Mouse (Mus musculus) hindbrain, embryonic 14.5 days (tissue): ENCODE measurements around the gene Csrp1. TPM values are rescaled to one million over a fixed set of nuclear protein-coding genes. Genes with fewer than 3 reads are reported as not detected.

Experiments used
- ATAC-seq: fragments of 200-750 bp; cut with Nextera tagmentation; 2 replicates; pipeline ENCODE4 v1.8.0; 2017; ENCODE audit warnings: moderate number of reproducible peaks, mild to moderate bottlenecking, moderate TSS enrichment, moderate library complexity; ENCODE audit not compliant: low FRiP score
- DNase-seq: peaks from one replicate; pipeline ENCODE4 v3.0.0-alpha.2; 2015; ENCODE audit warnings: low spot score
- H3K27ac ChIP-seq: fragments of 300-500 bp; sonication (generic); 2 replicates; pipeline ENCODE4 v1.5.1; 2014; ENCODE audit warnings: mild to moderate bottlenecking, moderate library complexity
- H3K27me3 ChIP-seq: fragments of 300-500 bp; sonication (generic); 2 replicates; pipeline ENCODE4 v1.6.1; 2014; ENCODE audit warnings: mild to moderate bottlenecking, low read length, mixed read lengths; ENCODE audit not compliant: control insufficient read depth, insufficient read depth
- H3K36me3 ChIP-seq: fragments of 300-500 bp; sonication (generic); replicated peaks from 2 replicates; pipeline ENCODE4 v1.6.1; 2014; ENCODE audit not compliant: control insufficient read depth, insufficient read depth
- H3K4me1 ChIP-seq: fragments of 300-500 bp; sonication (generic); replicated peaks from 2 replicates; pipeline ENCODE4 v1.6.1; 2014; ENCODE audit warnings: antibody characterized with exemption, low read length, mixed read lengths; ENCODE audit not compliant: control insufficient read depth, insufficient read depth
- H3K4me2 ChIP-seq: fragments of 300-500 bp; sonication (generic); replicated peaks from 2 replicates; pipeline ENCODE4 v1.6.1; 2014; ENCODE audit warnings: mild to moderate bottlenecking, moderate library complexity
- H3K4me3 ChIP-seq: fragments of 300-500 bp; sonication (generic); replicated peaks from 2 replicates; pipeline ENCODE4 v1.5.1; 2014; ENCODE audit warnings: mild to moderate bottlenecking, low read length
- H3K9ac ChIP-seq: fragments of 300-500 bp; sonication (generic); 2 replicates; pipeline ENCODE4 v1.6.1; 2014
- H3K9me3 ChIP-seq: fragments of 300-500 bp; sonication (generic); 2 replicates; pipeline ENCODE4 v1.6.1; 2016; ENCODE audit warnings: low read length; ENCODE audit not compliant: control insufficient read depth
- WGBS: fragments of 180-500 bp; shearing (Covaris S2); extraction: QIAGEN DNeasy Blood & Tissue Kit; methylation state at CpG from one replicate; pipeline ENCODE4 v1.1.7; 2014; 5-methylcytosine and 5-hydroxymethylcytosine counted together
- polyA plus RNA-seq: library from polyadenylated mRNA; unstranded; fragments of >200 nt; fragmentation: Nextera tagmentation; extraction: Ambion mirVana; gene quantifications from 2 replicates; pipeline ENCODE4 v1.2.1, GENCODE M21; 2014

Gene Csrp1
- polyA plus RNA-seq, 1 experiment from 2014 or later: 21.7 TPM

DNA sequence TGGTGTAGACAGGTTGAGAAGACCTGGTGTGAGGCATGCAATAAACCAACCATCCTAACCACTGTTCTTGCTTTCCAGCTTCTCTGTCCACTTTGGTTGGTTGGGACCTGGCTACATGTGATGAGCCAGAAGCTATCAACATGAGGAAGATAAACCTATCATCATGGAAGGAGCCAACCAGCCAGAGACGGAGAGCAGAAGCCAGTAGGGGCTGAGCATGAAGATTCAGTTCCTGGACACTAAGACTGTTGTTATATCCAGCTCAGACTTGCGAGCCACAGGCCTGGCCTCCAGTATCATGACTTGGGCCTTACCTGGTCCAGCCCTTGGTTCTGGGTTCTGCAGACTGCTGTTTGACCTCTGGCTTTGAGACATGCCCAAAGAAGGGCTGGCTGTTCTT is 48.5 kb downstream of the Csrp1 start:
- Histone ChIP-seq H3K4me3 (no peak overlapping the region), H3K27me3 (peaks cover 7% of the 10 kb centered on the region; the same call in 1 of the 2 replicates), H3K4me1 (peaks cover 7% of the 10 kb centered on the region), H3K27ac (no peak overlapping the region), H3K4me2 (no peak overlapping the region), H3K9me3 (no peaks in the 10 kb centered on the region), H3K36me3 (no peaks in the 10 kb centered on the region), H3K9ac (no peak overlapping the region)
- 85% methylated on average over 2 of the region's 2 CpGs for WGBS
- ATAC-seq (no peak), DNase-seq (no peak)

DNA sequence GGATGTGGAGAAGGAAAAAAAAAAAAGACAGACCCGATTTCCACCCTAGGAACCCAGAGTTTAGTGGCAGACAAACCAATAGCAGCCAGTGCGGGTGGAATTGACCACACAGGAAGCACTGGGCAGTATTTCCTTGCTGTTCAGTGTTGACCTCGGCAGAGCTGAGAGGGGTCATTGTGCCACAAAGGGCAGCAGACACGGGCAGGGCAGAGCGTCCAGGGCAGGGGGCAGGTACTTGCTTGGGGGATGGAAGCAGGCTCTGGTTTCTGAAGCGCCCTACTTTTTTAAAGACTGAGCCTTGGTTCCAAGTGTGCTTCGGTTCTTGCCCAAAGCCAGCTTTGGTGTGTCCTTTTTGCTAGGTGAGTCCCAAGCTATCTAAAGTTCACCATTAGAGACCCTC is 50.4 kb downstream of the Csrp1 start:
- no peak overlapping the region for H3K27ac ChIP-seq
- no peak overlapping the region for H3K4me2 ChIP-seq
- 79% methylated on average over 7 of the region's 7 CpGs for WGBS
- ATAC-seq (no peak), DNase-seq (no peak)
- H3K9me3 ChIP-seq: no peaks in the 10 kb centered on the region
- peaks cover 3% of the 10 kb centered on the region; the same call in 1 of the 2 replicates for H3K27me3 ChIP-seq
- H3K4me3 ChIP-seq: no peak overlapping the region
- peaks cover 7% of the 10 kb centered on the region for H3K4me1 ChIP-seq
- H3K36me3 ChIP-seq: no peaks in the 10 kb centered on the region
- H3K9ac ChIP-seq: no peak overlapping the region

DNA sequence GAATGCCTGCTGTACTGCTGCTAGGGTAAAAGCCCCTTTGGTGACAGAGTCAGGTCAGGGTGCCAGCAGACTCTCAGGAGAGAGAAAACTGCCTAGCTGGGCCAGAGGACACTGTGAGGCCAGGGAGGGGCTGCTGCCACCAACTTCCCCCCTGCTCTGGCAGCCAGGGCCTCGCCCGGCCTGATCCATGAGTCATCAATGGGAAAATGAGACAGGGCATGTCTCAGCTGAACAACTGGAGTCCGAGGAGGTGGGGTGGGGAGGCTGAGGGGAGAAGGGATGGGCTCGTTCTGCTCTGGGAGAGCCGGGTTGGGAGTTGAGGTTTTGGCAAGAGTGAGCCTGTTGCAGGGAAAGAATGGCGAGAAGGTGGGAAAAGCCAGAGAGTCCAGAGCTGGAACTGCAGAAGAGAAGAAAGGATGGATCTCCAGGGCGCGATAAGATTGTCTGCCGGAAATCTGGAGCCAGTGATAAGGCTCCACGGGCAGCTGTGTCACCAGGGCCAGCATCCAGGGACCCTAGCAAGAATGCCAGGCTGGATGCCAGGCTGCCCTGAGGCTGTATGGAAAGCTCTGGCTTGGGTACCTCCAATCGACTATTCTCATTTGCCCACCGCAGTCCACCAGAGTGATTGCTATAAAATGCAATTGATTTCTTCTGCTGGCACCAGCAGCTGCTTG is 51.2 kb downstream of the Csrp1 start:
- Histone ChIP-seq H3K4me3 (no peak overlapping the region), H3K9ac (no peak overlapping the region), H3K9me3 (no peaks in the 10 kb centered on the region), H3K27me3 (no peaks in the 10 kb centered on the region), H3K27ac (no peak overlapping the region), H3K4me2 (no peak overlapping the region), H3K36me3 (no peaks in the 10 kb centered on the region), H3K4me1 (peaks cover 7% of the 10 kb centered on the region)
- DNase-seq (no peak), ATAC-seq (peak; percentile 13; the same call in 1 of the 2 replicates)
- 56% methylated on average over 12 of the region's 12 CpGs for WGBS

DNA sequence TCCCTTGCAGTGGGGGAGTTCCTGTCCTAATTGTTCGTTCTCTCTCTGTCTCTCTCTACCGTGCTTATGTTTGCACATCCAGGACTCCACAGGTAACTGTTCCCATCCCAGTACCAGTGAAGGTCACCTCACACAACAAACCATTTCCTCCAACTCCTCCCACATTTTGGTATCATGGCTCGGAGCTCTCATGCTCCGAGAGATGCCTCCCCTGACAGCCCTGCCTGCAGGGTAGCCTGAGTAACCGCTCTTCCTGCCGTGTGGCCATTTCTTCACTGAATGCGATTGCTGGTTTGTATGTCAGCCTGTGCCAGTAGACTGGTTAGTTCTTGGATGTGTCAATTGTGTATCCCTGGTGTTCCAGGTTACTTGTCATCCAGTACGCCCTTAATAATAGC is 51.7 kb downstream of the Csrp1 start:
- no peak overlapping the region for H3K27ac ChIP-seq
- no peak overlapping the region for H3K9ac ChIP-seq
- ATAC-seq (no peak), DNase-seq (no peak)
- no peaks in the 10 kb centered on the region for H3K36me3 ChIP-seq
- H3K4me3 ChIP-seq: no peak overlapping the region
- H3K4me2 ChIP-seq: no peak overlapping the region
- H3K4me1 ChIP-seq: peaks cover 5% of the 10 kb centered on the region
- H3K27me3 ChIP-seq: no peaks in the 10 kb centered on the region
- 58% methylated on average over 8 of the region's 8 CpGs for WGBS
- H3K9me3 ChIP-seq: no peaks in the 10 kb centered on the region

DNA sequence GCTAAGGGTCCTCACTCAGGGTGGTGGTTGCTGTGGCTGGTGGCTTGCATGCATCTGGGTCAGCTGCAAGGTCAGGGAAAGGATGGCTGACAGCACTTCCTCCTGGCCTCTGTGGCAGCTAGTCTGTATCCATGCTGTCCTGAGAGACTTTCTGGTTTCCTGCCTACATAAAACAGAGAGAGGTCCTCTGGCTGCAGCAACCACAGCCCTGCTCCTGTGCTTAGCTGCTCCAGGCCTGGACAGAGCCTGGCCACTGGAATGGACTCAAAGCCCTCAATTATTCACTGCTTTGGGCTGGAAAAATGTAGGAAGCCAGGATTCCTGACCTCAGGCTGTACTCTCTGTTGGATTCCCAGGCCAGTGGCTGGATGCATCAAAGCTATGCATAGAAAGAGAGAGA is 56.7 kb downstream of the Csrp1 start:
- ATAC-seq (no peak), DNase-seq (no peak)
- no peaks in the 10 kb centered on the region; the same call in none of the 2 replicates for H3K4me1 ChIP-seq
- H3K4me3 ChIP-seq: no peak overlapping the region
- H3K9me3 ChIP-seq: no peaks in the 10 kb centered on the region
- no peak overlapping the region for H3K4me2 ChIP-seq
- no peak overlapping the region for H3K9ac ChIP-seq
- H3K27ac ChIP-seq: no peak overlapping the region
- no peaks in the 10 kb centered on the region for H3K36me3 ChIP-seq
- no peaks in the 10 kb centered on the region for H3K27me3 ChIP-seq

DNA sequence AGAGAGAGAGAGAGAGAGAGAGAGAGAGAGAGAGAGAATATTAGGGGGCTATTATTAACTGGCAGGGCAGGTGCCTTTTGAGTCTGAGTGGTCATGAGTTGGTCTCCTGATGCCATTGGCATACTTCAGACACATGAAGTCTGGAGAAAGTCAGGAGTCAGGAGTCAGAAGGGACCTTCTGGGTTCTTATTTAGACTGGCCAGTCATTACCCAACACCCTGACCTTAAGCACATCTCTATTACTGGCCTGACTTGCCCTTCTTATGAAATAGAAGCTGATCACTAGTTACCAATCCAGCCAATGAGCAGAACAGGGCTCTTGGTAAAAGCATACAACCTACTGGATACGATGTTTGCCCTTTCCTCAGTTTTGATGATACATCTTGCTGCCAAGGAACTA is 57.2 kb downstream of the Csrp1 start:
- no peak overlapping the region for H3K27ac ChIP-seq
- H3K36me3 ChIP-seq: no peaks in the 10 kb centered on the region
- DNase-seq (no peak), ATAC-seq (no peak)
- H3K4me1 ChIP-seq: no peaks in the 10 kb centered on the region; the same call in none of the 2 replicates
- H3K27me3 ChIP-seq: no peaks in the 10 kb centered on the region
- no peak overlapping the region for H3K4me2 ChIP-seq
- no peak overlapping the region for H3K9ac ChIP-seq
- no peak overlapping the region for H3K4me3 ChIP-seq
- H3K9me3 ChIP-seq: no peaks in the 10 kb centered on the region
- 94% methylated on average over 1 of the region's 1 CpGs for WGBS

DNA sequence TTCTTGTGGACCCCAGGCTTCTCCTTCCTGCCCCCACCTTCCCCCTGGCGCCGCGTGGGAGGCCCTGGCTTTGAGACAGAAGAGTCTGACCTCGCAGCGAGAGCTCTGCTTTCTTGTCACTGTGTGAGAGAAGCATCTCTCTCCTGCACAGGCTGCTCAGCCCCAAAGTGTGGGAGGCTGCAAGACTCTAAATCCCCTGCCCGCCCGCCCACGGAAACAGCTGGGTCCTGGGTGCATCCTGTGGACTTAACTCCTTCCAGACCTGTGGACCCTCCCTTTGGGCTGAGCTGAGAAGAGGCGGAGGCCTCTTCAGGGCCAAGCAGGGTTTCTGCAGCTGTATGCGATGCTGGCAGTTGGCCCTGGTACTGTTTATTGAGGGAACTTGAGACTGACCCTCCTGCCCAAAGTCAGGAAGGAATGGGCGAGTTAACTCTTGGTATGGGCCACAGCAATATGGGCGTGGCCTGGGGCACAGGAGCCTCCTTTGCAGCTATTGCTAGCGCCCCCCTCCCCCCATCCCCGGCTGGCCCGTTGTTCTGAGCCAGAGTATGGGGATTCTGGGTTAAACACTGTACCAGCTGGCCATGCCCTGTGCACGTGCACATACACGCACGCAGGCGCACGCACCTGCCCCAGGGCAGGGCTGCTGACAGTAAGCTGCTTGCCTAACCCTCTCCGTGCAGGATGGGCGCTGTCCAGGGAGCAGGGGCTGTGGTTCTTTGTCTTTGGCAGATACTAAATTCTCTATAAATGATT is 59.1 kb downstream of the Csrp1 start, which contains the start of gene Tnni1:
Gene Tnni1, plus strand, starts transcription at position 655 of the 756 bp plus-strand sequence.
- 32% methylated on average over 22 of the region's 22 CpGs for WGBS
- H3K27me3 ChIP-seq: no peaks in the 10 kb centered on the region
- H3K9me3 ChIP-seq: no peaks in the 10 kb centered on the region
- H3K9ac ChIP-seq: no peak within 1 kb of the TSS
- no peak for ATAC-seq
- no peak for DNase-seq
- H3K4me1 ChIP-seq: no peaks in the 10 kb centered on the region; the same call in none of the 2 replicates
- no peak within 1 kb of the TSS for H3K27ac ChIP-seq
- H3K36me3 ChIP-seq: no peaks in the 10 kb centered on the region
- no peak within 1 kb of the TSS for H3K4me3 ChIP-seq
- H3K4me2 ChIP-seq: no peak within 1 kb of the TSS

DNA sequence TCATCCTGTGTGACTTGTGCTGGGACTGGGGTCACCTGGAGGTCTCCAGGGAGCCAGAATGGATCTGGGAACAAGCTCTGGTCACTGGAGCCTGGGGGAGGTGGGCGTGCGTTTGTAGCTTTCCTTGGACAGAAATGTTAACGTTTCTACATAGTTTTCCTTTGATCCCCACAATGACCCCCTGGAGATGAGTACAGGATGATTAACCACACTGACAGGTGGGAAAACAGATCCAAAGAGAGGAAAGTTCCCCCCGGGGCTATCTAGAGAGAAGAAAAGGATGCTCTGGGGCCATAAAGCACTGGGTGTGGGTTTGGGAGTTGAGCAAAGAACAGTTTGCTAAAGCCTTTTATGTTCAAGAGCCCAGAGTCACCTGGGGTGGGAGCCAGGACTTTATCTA is 60.8 kb downstream of the Csrp1 start:
- Histone ChIP-seq H3K27ac (no peak overlapping the region), H3K4me1 (no peaks in the 10 kb centered on the region; the same call in none of the 2 replicates), H3K4me2 (no peak overlapping the region), H3K9me3 (no peaks in the 10 kb centered on the region), H3K9ac (no peak overlapping the region), H3K36me3 (no peaks in the 10 kb centered on the region), H3K27me3 (no peaks in the 10 kb centered on the region), H3K4me3 (no peak overlapping the region)
- DNase-seq: no peak
- ATAC-seq: no peak
- 48% methylated on average over 4 of the region's 4 CpGs for WGBS

DNA sequence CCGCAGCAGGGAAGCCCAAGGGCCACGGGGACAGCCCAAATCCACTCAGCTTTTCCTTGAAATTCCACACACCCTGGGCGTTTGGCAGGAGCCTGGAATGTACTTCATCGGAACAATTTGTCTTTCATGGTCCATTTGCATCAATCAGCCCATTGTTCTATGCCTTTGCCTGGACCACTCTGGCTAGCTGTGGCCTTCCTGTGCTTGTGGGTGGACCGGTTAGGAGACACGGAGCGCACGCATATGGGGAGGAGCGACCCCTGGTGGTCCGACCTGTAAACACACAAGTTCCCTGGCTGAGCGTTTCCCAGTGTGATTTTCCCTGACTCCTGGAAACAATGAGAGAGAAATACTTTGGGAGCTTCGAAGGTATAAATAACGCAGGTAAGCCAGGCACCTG is 61.4 kb downstream of the Csrp1 start:
- H3K36me3 ChIP-seq: no peaks in the 10 kb centered on the region
- H3K9ac ChIP-seq: no peak overlapping the region
- DNase-seq (peak; percentile 84), ATAC-seq (peak; percentile 70; the same call in 1 of the 2 replicates)
- H3K27ac ChIP-seq: no peak overlapping the region
- no peaks in the 10 kb centered on the region; the same call in none of the 2 replicates for H3K4me1 ChIP-seq
- no peak overlapping the region for H3K4me3 ChIP-seq
- no peaks in the 10 kb centered on the region for H3K9me3 ChIP-seq
- 9% methylated on average over 13 of the region's 13 CpGs for WGBS
- H3K4me2 ChIP-seq: no peak overlapping the region
- no peaks in the 10 kb centered on the region for H3K27me3 ChIP-seq
